Mouse (Mus musculus) monocyte, adult 2 months (primary cell): ENCODE data around the gene Arhgef18.

Experiments used
- DNase-seq, 2 experiments: peaks; one replicate each; pipeline ENCODE4 v3.0.0; 2022; ENCODE audit warnings: low spot score in 2 of 2, low read depth in 1 of 2

Arhgef18 gene

DNA sequence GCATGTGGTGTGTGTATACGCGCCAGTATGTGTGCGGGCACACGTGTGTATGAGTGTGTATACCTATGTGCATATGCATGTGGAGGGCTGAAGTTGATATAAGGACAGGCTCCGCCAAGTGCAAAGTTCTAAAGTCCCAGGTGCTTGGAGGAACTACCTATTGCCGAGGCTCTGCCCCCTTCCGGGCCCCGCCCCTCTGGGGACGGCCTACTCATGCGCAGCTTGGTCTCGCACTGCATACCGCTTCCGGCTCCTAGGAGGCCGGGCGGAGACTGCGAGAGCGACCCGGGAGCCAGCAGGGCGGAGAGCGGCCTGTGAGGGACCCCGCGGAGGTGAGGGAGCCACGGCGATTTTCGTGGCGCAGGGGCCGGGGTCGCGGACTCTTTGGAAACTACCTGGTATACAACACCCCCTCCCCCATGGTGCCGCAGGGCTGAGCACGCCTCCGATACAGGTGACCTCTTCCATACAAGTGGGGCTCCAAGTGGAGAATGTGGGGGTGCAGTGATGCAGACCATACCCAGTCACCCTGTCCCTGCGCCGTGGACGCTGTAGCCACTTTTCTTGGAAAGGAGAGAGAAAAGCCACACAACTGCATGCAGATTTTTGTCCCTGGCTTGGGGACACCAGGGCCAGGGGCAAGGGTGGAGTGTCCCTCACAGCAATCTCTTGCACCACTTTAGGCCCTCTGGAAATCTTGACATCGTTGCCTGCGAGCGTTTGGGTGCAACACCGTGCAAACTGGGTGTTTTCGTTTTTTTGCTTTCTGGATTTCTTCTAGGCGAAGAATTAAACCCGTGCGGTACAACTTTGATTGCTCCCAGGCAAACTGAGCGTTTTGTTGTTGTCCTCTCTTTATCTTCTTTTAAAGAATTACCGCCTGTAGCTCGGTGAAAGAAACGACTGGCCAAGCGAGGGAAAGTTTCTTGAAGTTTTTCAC, at the start of gene Arhgef18:
Gene Arhgef18 (plus strand): TSS at position 236 of the 940 bp plus-strand sequence.
- no peak for DNase-seq

DNA sequence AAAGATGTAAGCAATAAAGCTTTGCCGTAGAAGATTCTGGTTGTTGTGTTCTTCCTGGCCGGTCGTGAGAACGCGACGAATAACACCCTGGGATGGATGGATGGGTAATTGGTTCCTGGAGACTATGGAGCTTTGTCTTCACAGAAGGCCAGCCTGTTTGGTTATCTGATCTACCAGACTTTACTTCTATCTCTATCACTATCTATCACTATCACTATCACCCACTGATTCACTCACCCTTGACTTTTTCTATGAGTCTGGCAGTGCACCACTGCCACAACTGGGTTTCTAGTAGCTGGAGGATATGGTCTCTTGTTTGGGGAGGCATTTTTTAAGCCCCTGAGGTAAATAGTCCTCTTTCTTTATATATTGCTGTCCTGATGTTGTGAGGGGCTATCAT, 47.5 kb upstream of the Arhgef18 start:
- DNase-seq: no peak

DNA sequence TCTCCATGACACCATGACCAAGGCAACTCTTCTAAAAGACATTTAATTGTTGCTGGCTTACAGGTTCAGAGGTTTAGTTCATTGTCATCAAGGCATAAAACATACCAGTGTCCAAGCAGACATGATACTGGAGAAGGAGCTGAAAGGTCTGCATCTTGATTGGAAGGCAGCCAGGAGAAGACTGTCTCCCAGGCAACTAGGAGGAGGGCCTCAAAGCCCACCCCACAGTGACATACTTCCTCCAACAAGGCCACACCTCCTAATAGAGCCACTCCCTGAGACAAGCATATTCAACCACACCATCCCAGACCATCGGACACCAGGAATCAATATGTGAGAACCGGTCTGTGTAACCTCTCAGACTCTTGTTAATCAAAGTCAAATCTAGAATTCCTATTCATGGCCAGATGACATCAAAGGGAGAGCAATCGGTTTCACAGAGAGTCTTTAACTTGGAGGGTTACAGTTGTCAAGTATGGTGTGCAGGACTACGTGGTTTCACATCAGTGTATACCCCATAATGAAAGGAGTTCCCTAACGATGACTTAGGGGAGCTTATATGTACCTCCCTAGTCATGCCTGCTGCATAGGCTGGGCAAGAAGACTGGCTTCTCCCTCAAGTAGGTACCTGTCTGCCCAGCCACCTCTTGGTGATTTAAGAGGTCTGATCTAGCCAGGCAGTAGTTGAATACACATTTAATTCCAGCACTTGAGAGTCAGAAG, 46.0 kb upstream of the Arhgef18 start:
- no peak for DNase-seq

DNA sequence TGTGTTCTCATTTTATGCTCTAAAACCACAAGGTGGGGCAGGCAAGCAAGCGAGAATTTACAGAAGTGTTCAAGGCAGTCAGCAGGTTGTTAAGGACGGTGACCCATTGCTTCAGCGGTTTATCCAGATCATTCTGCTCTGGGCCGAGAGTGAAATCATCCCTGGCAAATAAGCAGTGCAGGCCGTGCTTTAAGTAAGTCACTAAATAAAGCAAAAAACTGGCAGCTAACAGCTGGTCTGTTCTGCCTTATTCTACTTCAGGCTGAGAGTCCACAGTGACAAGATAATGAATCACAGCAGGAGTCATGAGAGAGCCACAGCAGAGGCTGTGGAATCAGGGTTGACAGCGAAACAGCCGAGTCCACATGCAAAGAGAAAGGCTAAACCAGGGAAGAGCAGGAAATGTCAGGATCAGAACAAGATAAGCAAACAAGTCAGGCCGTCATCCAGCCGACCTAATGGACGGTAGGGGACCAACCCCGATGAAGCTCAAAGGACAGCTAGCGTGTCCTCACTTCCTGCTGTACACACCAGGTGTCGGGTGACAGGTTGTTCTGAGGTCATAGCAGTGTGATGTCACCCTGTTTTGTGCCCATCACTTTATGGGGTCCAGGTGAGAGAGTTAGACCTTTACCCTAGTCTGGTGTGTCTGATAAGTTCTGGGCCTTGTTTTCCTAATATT, 44.5 kb upstream of the Arhgef18 start:
- DNase-seq: no peak

DNA sequence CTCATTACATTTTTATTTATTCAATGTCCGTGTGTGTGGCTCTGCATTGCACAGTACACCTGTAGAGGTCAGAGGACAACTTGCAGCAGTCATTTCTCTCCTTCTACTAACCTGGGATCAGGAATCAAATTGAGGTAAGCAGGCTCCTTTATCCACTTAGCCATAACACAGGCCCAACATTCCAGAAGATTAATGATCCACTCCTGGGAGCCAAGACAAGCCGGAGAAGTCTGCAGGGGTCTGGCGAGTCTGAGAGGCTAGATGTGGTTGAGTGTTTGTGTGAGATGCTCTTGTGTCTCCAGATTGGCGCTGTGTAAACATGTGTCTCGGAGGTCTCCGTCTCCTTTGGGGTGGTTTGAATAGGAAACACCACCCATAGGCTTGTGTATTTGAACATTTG, 42.1 kb upstream of the Arhgef18 start:
- no peak for DNase-seq

DNA sequence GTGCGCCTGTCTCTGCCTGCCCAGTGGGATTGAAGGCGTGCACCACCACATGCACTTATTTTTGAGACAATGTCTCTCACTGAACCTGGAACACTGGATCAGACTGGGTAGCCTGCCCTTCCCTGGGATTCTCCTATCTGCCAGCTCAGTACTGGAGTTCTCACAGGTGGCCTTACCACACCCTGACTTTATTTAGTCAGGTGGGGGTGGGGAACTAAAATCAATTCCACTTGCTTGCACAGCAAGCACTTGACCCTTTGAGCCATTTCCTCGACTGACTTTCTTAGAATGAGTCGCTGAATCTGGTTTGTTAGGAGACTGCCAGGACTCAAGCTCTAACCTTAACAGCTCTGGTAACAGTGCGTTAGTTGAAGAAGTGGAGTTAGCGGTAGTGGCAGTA, 40.1 kb upstream of the Arhgef18 start:
- DNase-seq: no peak

DNA sequence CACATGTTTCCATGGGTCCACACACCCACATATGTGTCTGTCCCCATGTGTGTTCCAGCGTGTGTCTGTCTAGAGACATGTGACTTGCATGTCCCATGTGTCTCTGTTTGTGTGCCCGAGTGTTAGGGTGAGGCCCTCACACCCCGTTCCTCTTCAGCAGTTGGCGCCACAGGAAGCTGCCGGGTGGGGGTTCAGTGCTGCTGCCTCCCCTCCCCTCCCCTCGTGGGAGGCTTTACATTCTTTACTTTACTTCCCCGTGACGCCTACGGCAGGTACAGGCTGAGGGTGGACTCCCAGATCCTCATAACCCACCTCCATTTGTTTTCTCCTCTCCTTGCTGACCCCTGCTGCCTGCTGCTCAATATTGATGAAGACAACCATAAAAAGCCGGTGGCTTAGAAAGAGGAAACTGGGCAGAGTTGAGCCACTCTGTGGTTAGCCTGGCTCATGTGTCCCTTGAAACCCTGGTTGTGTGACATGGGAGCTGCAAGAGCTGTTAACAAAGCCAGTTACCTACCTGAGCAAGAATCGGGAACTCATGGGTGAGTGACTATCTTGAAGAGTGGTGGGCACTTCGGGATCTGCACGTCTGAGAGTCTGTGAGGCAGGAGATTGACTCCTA, 39.5 kb upstream of the Arhgef18 start, which contains the start of gene A430078G23Rik:
Gene A430078G23Rik (plus strand): TSS at position 227 of the 622 bp plus-strand sequence.
- peak; percentile 60 to 71 for DNase-seq

DNA sequence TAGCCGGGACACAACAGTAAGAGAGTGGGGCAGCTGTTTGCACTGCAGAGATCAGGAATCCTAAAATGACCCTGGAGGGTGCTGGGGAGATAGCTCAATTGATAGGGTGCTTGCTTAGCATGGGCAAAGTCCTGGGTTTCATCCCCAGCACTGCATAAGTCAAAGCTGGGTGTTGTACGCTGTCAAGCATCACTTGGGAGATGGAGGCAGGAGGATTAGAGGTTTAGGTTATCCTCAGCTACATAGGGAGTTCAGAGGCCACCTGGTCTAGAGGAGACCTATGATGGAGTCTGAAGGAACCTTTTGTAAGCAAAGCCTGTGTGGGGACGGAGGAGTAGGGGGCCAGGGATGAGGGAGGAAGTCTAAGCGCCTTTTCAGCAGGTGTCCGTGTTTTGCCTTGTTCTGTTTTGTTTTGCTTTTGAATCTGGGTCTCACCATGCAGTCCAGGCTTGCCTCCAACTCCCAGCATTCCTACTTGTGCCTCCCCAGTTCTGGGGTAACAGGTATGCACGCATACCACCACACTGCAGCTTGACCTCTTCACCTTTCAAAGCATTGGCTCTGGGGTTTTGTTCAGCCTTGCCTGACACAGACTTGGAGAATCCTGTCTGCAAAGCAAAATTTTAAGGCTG, 38.9 kb upstream of the Arhgef18 start:
- no peak for DNase-seq

DNA sequence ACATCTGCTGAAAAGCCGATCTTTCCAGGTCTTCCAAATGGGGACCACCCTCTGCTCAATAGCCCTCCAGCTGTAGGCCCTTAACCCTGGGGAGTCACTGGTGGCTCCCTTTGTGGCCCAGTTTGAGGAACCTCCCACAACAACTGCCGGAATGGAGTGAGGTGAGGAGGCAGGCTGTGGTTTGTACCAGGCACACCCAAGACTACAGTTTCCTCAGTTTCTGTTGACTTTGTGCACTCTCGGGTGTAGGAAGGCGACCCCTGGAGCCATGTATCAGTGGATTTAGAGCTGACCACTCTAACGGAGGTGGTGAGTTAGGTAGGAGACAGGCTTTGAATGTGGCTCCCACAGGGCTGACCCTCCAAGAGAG, 38.4 kb upstream of the Arhgef18 start:
- DNase-seq: peak; percentile 41 to 47

DNA sequence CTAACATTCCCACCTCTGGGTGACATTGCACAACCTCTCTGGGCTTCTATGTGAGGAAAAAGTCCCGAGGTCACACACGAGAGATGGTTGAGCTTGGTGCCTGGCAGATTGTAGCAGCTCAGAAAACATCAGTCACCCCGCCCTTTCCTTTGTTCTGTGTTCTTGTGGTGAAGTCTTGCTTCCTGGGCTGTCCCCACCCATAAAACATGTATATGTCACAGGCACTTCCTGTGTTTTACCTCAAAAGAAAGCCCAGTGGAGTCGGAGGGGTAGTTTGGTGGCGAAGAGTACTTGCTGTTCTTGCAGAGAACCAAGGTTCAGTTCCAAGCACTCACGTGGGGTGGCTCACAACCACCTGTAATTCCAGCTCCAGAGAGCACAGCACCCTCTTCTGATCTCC, 37.2 kb upstream of the Arhgef18 start:
- peak; percentile 64 to 67 for DNase-seq

DNA sequence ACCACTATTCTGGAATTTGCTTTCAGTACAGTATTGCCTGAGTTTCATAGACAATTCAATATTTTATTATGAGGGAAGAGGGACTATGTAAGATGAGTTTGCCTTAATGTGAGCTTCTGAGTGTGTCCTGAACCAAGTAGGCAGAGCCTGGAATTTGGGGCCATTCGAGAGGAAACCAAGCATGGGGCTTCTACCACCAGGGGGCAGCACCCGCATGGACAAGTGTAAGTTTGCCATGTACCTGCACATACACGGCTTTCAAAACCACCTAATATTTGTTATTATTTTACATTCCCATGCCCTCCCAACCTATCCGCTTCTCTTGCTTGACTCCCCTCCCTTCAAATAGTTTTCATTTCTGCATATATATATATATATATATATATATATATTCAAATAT, 34.7 kb upstream of the Arhgef18 start:
- peak in 1 of 2 experiments; percentile 54 for DNase-seq

DNA sequence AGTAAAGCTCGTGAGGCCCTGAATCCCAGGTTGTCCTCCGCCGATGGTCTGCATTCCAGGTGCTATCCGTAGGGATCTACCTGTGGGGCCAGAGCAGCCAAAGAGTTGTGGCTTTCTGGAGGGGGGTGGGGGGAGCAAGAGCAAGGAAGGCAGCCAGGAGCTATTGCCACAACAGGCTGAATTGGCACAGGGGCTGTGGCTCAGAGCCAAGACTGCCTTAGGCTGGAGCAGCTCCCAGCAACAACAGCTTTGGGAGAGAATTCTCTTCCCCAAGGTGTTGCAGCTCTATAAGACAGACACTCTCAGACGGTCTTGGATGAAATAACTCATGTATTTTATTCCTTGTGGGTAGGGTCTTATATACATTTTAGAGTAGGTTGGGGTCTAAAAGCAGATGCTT, 25.7 kb upstream of the Arhgef18 start:
- no peak for DNase-seq

DNA sequence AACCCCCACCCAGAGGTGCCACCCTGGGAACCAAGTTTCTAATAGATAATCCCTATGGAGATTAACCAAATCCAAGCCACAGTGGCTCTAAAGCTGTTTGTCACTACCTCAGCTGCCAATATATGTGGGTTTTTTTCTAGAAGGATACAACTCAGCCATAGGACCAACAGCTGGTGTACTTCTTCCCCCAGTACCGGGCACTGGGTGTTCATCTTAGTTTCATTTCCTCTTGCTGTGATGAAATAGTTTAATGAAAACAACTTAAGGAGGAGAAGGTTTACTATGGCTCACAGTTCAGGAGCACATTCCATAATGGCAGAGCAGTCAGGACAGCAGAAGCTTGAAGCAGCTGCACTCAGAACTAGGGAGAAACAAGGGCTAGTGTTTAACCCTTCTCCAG, 24.7 kb upstream of the Arhgef18 start:
- DNase-seq: no peak

DNA sequence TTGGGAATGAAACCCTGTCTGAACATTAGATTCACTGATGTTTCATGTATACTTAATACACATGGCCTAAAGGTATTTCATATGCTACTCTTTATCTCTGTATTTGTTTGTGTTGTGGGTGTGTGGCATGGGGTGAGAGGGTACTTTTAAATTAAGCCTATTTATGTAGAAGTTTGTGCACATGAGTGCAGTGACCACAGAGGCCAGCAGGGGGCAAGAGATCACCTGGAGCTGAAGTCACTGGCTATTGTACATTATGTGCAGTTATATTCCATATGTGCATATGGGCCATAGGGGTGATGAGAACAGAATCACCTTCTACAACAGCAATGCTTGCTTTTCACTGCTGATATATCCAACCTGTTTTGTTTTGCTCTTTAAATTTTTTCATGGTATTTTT, 17.1 kb upstream of the Arhgef18 start:
- DNase-seq: no peak

DNA sequence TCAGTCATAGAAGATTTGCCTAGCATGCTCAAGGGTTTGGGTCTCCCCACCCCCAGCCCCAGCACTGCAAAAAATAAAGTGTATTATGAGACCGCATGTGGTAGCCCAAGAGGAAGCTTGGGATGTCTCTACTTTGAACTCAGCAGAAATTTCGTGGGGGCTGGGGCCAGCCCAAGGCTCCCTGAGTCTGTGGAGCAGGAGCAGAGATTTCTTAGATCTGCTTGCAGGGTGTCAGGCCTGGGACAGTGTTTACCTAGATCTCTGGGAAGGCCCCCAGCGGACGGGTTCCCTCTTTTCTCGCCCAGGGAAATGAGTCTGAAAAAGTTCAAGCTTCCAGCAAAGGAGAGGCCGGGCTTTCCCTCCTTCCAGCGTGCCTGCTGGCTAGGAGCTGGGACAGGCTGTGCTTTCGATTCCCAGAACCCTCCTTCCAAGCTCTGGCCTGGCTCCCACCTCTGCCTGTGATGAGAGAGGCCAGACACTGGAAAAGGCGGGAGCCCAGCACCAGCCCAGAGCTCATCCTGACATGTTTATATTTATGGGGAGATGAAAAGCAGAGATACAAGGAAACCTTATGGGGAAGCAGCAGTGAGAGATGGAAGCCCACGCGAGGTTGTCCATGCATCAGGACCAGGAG, 16.0 kb upstream of the Arhgef18 start:
- no peak for DNase-seq

DNA sequence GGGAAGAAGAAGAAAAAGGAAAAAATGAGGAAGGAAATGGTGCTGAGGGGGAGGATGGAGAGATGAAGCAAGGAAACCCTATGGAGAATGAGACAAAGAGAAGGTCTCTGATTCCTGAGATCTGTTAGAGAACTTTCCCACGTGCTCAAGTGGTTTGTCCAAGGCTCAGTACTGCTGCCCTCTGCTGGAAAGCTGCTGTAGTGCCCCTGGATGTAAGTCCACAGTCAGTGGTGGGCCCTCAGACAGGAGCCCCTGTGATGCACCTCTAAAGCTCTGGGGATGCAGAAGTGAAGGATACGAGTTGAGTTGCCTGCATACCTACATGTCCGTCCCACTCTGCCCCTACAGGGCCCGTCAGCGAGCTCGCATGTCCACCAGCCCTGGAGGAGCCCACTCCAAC, 5.5 kb upstream of the Arhgef18 start:
- DNase-seq: peak in 1 of 2 experiments; percentile 35

DNA sequence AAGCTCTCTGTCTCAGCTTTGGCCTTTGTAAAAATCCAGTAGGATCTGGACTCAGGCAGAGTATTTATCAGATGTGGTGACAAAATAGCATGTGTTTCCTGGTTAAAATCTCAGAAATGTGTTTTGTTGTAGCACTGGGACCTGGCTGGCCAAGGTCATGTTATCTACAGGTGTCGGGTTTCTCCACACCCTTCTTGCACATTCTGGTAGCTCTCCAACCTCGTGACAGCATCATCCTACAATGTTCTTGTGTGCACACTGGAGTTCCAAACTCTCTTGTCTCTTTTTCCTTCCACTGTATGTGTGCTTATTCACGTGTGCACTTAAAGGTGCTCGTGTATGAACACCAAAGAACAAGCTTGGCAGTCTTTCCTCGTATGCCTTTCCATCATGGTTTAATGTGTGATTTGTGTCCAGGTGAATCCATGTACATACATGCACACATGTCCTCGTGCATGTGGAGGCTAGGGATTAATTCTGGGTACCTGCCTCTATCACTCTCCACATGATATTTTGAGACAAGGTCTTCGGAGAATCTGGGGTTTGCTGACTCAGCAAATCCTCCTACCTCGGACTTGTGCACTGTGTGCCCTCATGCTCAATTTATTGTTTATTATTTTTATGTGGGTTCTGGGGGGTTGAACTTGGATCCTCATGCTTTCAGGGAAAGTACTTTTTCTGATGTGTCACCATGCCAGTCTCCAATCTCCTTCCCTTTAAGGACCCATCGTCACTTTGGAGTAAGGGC, 4.0 kb upstream of the Arhgef18 start:
- no peak for DNase-seq

DNA sequence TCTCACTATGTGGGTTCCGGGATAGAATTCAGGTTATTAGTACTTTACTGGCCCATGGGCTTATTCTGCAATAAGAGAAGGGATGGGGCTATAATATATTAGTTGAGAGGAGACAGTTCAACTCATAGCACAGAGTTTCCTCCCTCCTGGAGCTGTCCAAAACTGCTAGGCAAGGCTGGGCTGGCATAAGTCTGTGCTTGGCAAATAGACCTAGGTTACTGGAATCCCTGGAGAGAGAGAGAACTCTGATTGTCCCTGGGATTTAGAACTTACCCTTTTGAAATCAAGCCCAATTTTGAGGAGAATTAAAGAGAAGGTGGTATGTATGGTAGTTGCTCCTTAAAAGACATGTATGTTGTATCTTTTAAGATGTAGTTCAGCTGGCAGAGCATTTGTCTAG, 3.3 kb upstream of the Arhgef18 start:
- DNase-seq: no peak

DNA sequence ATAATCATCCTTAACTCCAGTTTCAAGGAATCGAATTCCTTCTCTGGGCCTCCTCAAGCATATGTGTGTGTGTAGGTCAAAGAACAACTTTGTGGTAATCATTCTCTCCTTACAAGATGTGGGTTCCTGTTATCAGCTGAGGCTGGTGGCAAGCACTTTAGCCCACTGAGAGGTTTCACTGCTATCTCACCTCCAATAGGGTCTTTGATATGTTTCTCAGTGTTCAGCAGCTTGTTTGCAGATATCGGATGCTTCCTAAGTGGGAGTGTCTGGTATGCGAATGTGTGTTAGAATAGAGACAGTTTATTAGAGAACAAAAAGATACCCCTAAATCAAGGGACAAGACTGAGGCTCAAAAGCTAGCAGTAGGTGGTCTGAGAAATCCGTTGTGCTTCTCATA, 513 bp upstream of the Arhgef18 start:
- DNase-seq: no peak

DNA sequence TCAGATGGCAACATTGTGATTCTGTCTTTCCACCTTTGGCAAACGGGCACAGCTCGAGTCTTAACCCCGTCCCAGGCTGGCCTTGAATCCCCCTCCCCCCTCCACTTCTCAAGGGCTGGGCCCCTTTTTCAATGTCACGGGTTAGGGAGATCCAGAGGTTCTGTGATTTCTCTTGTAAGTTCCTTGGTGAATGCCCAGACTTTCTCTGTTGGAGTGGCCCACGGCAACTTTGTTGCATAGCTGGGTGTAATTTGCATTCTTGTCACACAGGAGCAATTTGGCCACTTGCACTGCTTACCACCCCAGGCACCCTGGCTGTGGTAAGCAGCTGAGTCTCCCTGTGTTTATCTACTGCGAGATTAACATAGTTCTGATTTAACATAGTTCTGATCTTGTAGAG, 1.8 kb downstream of the Arhgef18 start:
- no peak for DNase-seq
